Mouse (Mus musculus) lung, postnatal 0 days (tissue): ENCODE results near the gene Cacng3.

Experiments
- CTCF ChIP-seq: IDR thresholded peaks from 2 replicates; pipeline ENCODE4 v1.5.1; 2016; ENCODE audit warnings: antibody characterized with exemption, mild to moderate bottlenecking
- EP300 ChIP-seq: IDR thresholded peaks from 2 replicates; pipeline ENCODE4 v1.6.1; 2016; ENCODE audit warnings: antibody characterized with exemption, mild to moderate bottlenecking, control low read depth

DNA sequence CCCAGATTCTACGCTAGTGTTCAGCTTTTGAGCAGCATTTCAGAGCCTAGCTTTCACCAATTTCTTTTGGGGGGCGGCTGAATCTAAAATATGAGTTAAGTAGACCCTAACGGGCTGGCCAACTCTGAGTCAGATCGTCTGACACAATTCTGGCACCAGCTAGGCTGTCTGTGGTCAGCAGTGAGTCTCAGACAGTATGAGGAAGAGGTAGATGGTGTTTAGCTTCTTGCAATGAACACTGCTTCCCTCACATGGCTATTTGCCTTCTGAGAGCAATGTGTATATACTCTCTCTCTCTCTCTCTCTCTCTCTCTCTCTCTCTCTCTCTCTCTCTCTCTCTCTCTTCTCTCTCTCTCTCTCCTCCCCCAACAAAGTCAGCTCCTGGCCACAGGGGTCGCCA lies 37.3 kb upstream of the Cacng3 start:
- TF ChIP-seq CTCF, result no peak; the same call in 1 of the 2 replicates
- no peak for TF ChIP-seq EP300
